Mouse (Mus musculus): ENCODE measurements around the gene Tmem82. TPM values are rescaled to one million over a fixed set of nuclear protein-coding genes. Genes with fewer than 3 reads are reported as not detected.

Tmem82 gene
- polyA plus RNA-seq, 1 experiment from 2014 or later = not detected

GRCm38 (mm10) chr4:141631250-141631649 lies 12.8 kb upstream of the Tmem82 start:
- H3K9me3 ChIP-seq (replicated peaks; ENCODE audit: control insufficient read depth, low read length) = no peaks in the 10 kb centered on the region

GRCm38 (mm10) chr4:141630021-141630420 lies 11.6 kb upstream of the Tmem82 start:
- H3K9me3 ChIP-seq (replicated peaks; ENCODE audit: control insufficient read depth, low read length) = no peaks in the 10 kb centered on the region
- 95% methylated on average over 11 of the region's 11 CpGs for WGBS
- H3K27me3 ChIP-seq (replicated peaks; ENCODE audit: control insufficient read depth, insufficient read depth, low read length) = no peaks in the 10 kb centered on the region
- H3K4me2 ChIP-seq (ENCODE audit: low read length) = no peak overlapping the region
- DNase-seq (ENCODE audit: low spot score) = no peak
- no peak overlapping the region for H3K9ac ChIP-seq (ENCODE audit: low read length)
- peaks cover 90% of the 10 kb centered on the region for H3K36me3 ChIP-seq (ENCODE audit: control insufficient read depth, insufficient read depth, low read length)
- no peak overlapping the region for H3K4me3 ChIP-seq (ENCODE audit: low read depth, low read length)
- no peak overlapping the region for H3K27ac ChIP-seq (ENCODE audit: low read depth, low read length)
- ATAC-seq = no peak
- no peaks in the 10 kb centered on the region for H3K4me1 ChIP-seq (ENCODE audit: control insufficient read depth, insufficient read depth, low read length)

More at GRCm38 (mm10) chr4:141631250-141631649, 12.8 kb upstream of the Tmem82 start:
- no peak overlapping the region for H3K4me3 ChIP-seq (ENCODE audit: low read depth, low read length)
- no peak overlapping the region for H3K4me2 ChIP-seq (ENCODE audit: low read length)
- H3K9ac ChIP-seq (ENCODE audit: low read length) = no peak overlapping the region
- peaks cover 85% of the 10 kb centered on the region for H3K36me3 ChIP-seq (ENCODE audit: control insufficient read depth, insufficient read depth, low read length)
- WGBS = 96% methylated on average over 20 of the region's 20 CpGs
- H3K27me3 ChIP-seq (replicated peaks; ENCODE audit: control insufficient read depth, insufficient read depth, low read length) = no peaks in the 10 kb centered on the region
- no peaks in the 10 kb centered on the region for H3K4me1 ChIP-seq (ENCODE audit: control insufficient read depth, insufficient read depth, low read length)
- DNase-seq (ENCODE audit: low spot score) (no peak), ATAC-seq (no peak)
- H3K27ac ChIP-seq (ENCODE audit: low read depth, low read length) = no peak overlapping the region

- DNase-seq (ENCODE audit: low spot score) = no peak
- Histone ChIP-seq H3K36me3 (ENCODE audit: control insufficient read depth, insufficient read depth, low read length) (peaks cover 81% of the 10 kb centered on the region), H3K4me2 (ENCODE audit: low read length) (no peak overlapping the region), H3K4me3 (ENCODE audit: low read depth, low read length) (no peak overlapping the region), H3K27ac (ENCODE audit: low read depth, low read length) (no peak overlapping the region), H3K4me1 (ENCODE audit: control insufficient read depth, insufficient read depth, low read length) (no peaks in the 10 kb centered on the region), H3K27me3 (replicated peaks; ENCODE audit: control insufficient read depth, insufficient read depth, low read length) (no peaks in the 10 kb centered on the region), H3K9me3 (replicated peaks; ENCODE audit: control insufficient read depth, low read length) (no peaks in the 10 kb centered on the region), H3K9ac (ENCODE audit: low read length) (no peak overlapping the region)
- ATAC-seq = no peak
- WGBS = 82% methylated on average over 14 of the region's 14 CpGs
Observed at GRCm38 (mm10) chr4:141628661-141629060, 10.2 kb upstream of the Tmem82 start.

- no peaks in the 10 kb centered on the region for H3K9me3 ChIP-seq (replicated peaks; ENCODE audit: control insufficient read depth, low read length)
- H3K4me1 ChIP-seq (ENCODE audit: control insufficient read depth, insufficient read depth, low read length) = no peaks in the 10 kb centered on the region
Observed at GRCm38 (mm10) chr4:141627502-141627901, 9.1 kb upstream of the Tmem82 start.

GRCm38 (mm10) chr4:141625774-141626550 lies 7.5 kb upstream of the Tmem82 start:
- H3K27ac ChIP-seq (ENCODE audit: low read depth, low read length) = no peak overlapping the region
- 92% methylated on average over 16 of the region's 16 CpGs for WGBS
- ATAC-seq (no peak), DNase-seq (ENCODE audit: low spot score) (no peak)
- H3K4me3 ChIP-seq (ENCODE audit: low read depth, low read length) = no peak overlapping the region
- no peaks in the 10 kb centered on the region for H3K27me3 ChIP-seq (replicated peaks; ENCODE audit: control insufficient read depth, insufficient read depth, low read length)
- peaks cover 54% of the 10 kb centered on the region for H3K36me3 ChIP-seq (ENCODE audit: control insufficient read depth, insufficient read depth, low read length)
- no peak overlapping the region for H3K9ac ChIP-seq (ENCODE audit: low read length)
- no peaks in the 10 kb centered on the region for H3K9me3 ChIP-seq (replicated peaks; ENCODE audit: control insufficient read depth, low read length)
- no peaks in the 10 kb centered on the region for H3K4me1 ChIP-seq (ENCODE audit: control insufficient read depth, insufficient read depth, low read length)
- no peak overlapping the region for H3K4me2 ChIP-seq (ENCODE audit: low read length)

More at GRCm38 (mm10) chr4:141627502-141627901, 9.1 kb upstream of the Tmem82 start:
- no peak overlapping the region for H3K27ac ChIP-seq (ENCODE audit: low read depth, low read length)
- no peak overlapping the region for H3K9ac ChIP-seq (ENCODE audit: low read length)
- ATAC-seq = no peak
- 90% methylated on average over 5 of the region's 5 CpGs for WGBS
- no peak overlapping the region for H3K4me3 ChIP-seq (ENCODE audit: low read depth, low read length)
- H3K36me3 ChIP-seq (ENCODE audit: control insufficient read depth, insufficient read depth, low read length) = peaks cover 69% of the 10 kb centered on the region
- no peaks in the 10 kb centered on the region for H3K27me3 ChIP-seq (replicated peaks; ENCODE audit: control insufficient read depth, insufficient read depth, low read length)
- no peak overlapping the region for H3K4me2 ChIP-seq (ENCODE audit: low read length)
- no peak for DNase-seq (ENCODE audit: low spot score)

GRCm38 (mm10) chr4:141624983-141625773 lies 6.7 kb upstream of the Tmem82 start:
- DNase-seq (ENCODE audit: low spot score) = peak; percentile 32
- ATAC-seq = no peak
- H3K4me1 ChIP-seq (ENCODE audit: control insufficient read depth, insufficient read depth, low read length) = no peaks in the 10 kb centered on the region
- H3K4me2 ChIP-seq (ENCODE audit: low read length) = no peak overlapping the region
- H3K4me3 ChIP-seq (ENCODE audit: low read depth, low read length) = no peak overlapping the region
- H3K9ac ChIP-seq (ENCODE audit: low read length) = no peak overlapping the region
- H3K27me3 ChIP-seq (replicated peaks; ENCODE audit: control insufficient read depth, insufficient read depth, low read length) = no peaks in the 10 kb centered on the region
- H3K9me3 ChIP-seq (replicated peaks; ENCODE audit: control insufficient read depth, low read length) = no peaks in the 10 kb centered on the region
- H3K27ac ChIP-seq (ENCODE audit: low read depth, low read length) = no peak overlapping the region
- WGBS = 78% methylated on average over 19 of the region's 19 CpGs
- peaks cover 46% of the 10 kb centered on the region for H3K36me3 ChIP-seq (ENCODE audit: control insufficient read depth, insufficient read depth, low read length)

- Histone ChIP-seq H3K27ac (ENCODE audit: low read depth, low read length) (no peak overlapping the region), H3K9ac (ENCODE audit: low read length) (no peak overlapping the region), H3K27me3 (replicated peaks; ENCODE audit: control insufficient read depth, insufficient read depth, low read length) (no peaks in the 10 kb centered on the region), H3K4me1 (ENCODE audit: control insufficient read depth, insufficient read depth, low read length) (no peaks in the 10 kb centered on the region), H3K4me3 (ENCODE audit: low read depth, low read length) (no peak overlapping the region), H3K36me3 (ENCODE audit: control insufficient read depth, insufficient read depth, low read length) (peaks cover 36% of the 10 kb centered on the region), H3K4me2 (ENCODE audit: low read length) (no peak overlapping the region), H3K9me3 (replicated peaks; ENCODE audit: control insufficient read depth, low read length) (no peaks in the 10 kb centered on the region)
- no peak for ATAC-seq
- WGBS = 94% methylated on average over 8 of the region's 8 CpGs
- no peak for DNase-seq (ENCODE audit: low spot score)
Observed at GRCm38 (mm10) chr4:141624134-141624533, 5.7 kb upstream of the Tmem82 start.

GRCm38 (mm10) chr4:141623666-141624065 lies 5.2 kb upstream of the Tmem82 start, which contains the start of gene Slc25a34:
Gene Slc25a34 (minus strand): TSS chr4:141623821.
- peaks cover 31% of the 10 kb centered on the region for H3K36me3 ChIP-seq (ENCODE audit: control insufficient read depth, insufficient read depth, low read length)
- no peak within 1 kb of the TSS for H3K9ac ChIP-seq (ENCODE audit: low read length)
- no peak within 1 kb of the TSS for H3K4me2 ChIP-seq (ENCODE audit: low read length)
- no peak for DNase-seq (ENCODE audit: low spot score)
- H3K27ac ChIP-seq (ENCODE audit: low read depth, low read length) = no peak within 1 kb of the TSS
- 67% methylated on average over 1 of the region's 1 CpGs for WGBS
- no peaks in the 10 kb centered on the region for H3K9me3 ChIP-seq (replicated peaks; ENCODE audit: control insufficient read depth, low read length)
- H3K4me1 ChIP-seq (ENCODE audit: control insufficient read depth, insufficient read depth, low read length) = no peaks in the 10 kb centered on the region
- H3K27me3 ChIP-seq (replicated peaks; ENCODE audit: control insufficient read depth, insufficient read depth, low read length) = no peaks in the 10 kb centered on the region
- no peak within 1 kb of the TSS for H3K4me3 ChIP-seq (ENCODE audit: low read depth, low read length)
- ATAC-seq = no peak

GRCm38 (mm10) chr4:141623037-141623436 lies 4.6 kb upstream of the Tmem82 start:
- ATAC-seq = no peak
- peaks cover 25% of the 10 kb centered on the region for H3K36me3 ChIP-seq (ENCODE audit: control insufficient read depth, insufficient read depth, low read length)
- H3K27ac ChIP-seq (ENCODE audit: low read depth, low read length) = no peak overlapping the region
- H3K9ac ChIP-seq (ENCODE audit: low read length) = no peak overlapping the region
- H3K4me1 ChIP-seq (ENCODE audit: control insufficient read depth, insufficient read depth, low read length) = no peaks in the 10 kb centered on the region
- WGBS = 81% methylated on average over 11 of the region's 11 CpGs
- H3K9me3 ChIP-seq (replicated peaks; ENCODE audit: control insufficient read depth, low read length) = no peaks in the 10 kb centered on the region
- no peak overlapping the region for H3K4me3 ChIP-seq (ENCODE audit: low read depth, low read length)
- no peak overlapping the region for H3K4me2 ChIP-seq (ENCODE audit: low read length)
- DNase-seq (ENCODE audit: low spot score) = no peak
- H3K27me3 ChIP-seq (replicated peaks; ENCODE audit: control insufficient read depth, insufficient read depth, low read length) = no peaks in the 10 kb centered on the region
